Mouse (Mus musculus): ENCODE results near the gene Fam160b1. TPM values are rescaled to one million over a fixed set of nuclear protein-coding genes. Genes with fewer than 3 reads are reported as not detected.

The Fam160b1 gene
- 12.9 and 14.1 TPM in 2 replicates for polyA plus RNA-seq (2015; fragmentation: Nextera tagmentation; extraction: Ambion mirVana)

GRCm38 (mm10) chr19:57360341-57361130 lies at the start of gene Fam160b1:
Gene Fam160b1, plus strand, starts transcription at chr19:57360680.
- H3K4me2 ChIP-seq, result peak within 1 kb of the TSS; percentile 64
- under 1% methylated on average over 49 of the region's 70 CpGs for WGBS
- no peaks in the 10 kb centered on the region for H3K27me3 ChIP-seq (replicated peaks)
- no peaks in the 10 kb centered on the region for H3K36me3 ChIP-seq (replicated peaks)
- peak within 1 kb of the TSS; percentile 97 for H3K9ac ChIP-seq
- H3K27ac ChIP-seq, result peak within 1 kb of the TSS; percentile 96
- peaks cover 45% of the 10 kb centered on the region for H3K4me1 ChIP-seq
- no peaks in the 10 kb centered on the region for H3K9me3 ChIP-seq
- peak; percentile 95 for ATAC-seq (replicated peaks)
- H3K4me3 ChIP-seq, result peak within 1 kb of the TSS; percentile 97

DNA sequence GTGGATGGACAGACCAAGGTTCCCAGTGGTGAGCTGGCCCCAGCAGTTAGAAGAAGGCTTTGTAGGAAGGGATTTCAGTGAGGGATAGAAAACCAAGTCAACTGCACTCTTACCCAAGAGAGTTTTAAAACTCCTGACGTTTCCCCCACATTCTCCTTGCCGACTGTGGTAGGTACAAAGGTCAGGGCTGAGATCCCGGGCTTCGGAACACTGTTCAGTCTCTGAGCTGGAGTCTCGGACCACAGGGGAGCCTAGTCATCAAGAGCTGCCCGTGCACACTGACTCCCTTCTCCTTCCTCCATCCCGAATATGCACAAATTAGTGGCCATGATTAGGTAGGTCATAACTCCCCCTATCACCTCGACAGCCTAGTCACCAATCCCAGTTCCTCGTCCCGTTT lies 47.3 kb upstream of the Fam160b1 start:
- no peaks in the 10 kb centered on the region for H3K27me3 ChIP-seq (replicated peaks)
- peak overlapping the region; percentile 90 for H3K4me2 ChIP-seq
- H3K9ac ChIP-seq, result no peak overlapping the region
- no peaks in the 10 kb centered on the region for H3K36me3 ChIP-seq (replicated peaks)
- no peak for ATAC-seq (replicated peaks)
- WGBS, result 76% methylated on average over 10 of the region's 10 CpGs
- H3K4me1 ChIP-seq, result peaks cover 20% of the 10 kb centered on the region
- no peaks in the 10 kb centered on the region for H3K9me3 ChIP-seq
- peak overlapping the region; percentile 89; the same call in 1 of the 2 replicates for H3K27ac ChIP-seq
- H3K4me3 ChIP-seq, result peak overlapping the region; percentile 68

DNA sequence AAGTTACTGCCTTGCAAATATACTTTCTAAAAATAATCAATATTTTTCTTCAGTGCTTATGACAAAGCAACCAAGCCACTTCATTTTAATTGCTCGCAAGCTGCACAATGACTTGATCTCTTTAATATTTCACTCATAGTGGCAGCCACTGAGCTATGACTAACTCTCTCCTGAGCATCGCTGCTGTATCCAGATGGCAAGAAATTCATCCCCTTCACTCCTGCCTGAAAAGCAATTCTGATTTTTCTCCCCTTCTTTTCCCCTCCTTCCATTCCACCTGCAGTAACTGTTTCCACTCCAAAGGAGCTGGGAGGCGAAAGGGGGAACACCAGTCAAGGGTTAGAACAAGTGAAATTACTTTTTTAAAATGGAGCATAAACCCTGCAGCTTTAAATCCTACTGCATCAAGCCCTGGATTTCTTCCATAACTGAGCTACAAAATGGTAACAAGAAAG lies 46.6 kb upstream of the Fam160b1 start:
- peak overlapping the region; percentile 83 for H3K9ac ChIP-seq
- peak overlapping the region; percentile 68 for H3K4me3 ChIP-seq
- H3K36me3 ChIP-seq (replicated peaks), result no peaks in the 10 kb centered on the region
- H3K27ac ChIP-seq, result peak overlapping the region; percentile 89
- no peaks in the 10 kb centered on the region for H3K9me3 ChIP-seq
- WGBS, result 46% methylated on average over 3 of the region's 3 CpGs
- peak overlapping the region; percentile 90 for H3K4me2 ChIP-seq
- peaks cover 20% of the 10 kb centered on the region for H3K4me1 ChIP-seq
- no peaks in the 10 kb centered on the region for H3K27me3 ChIP-seq (replicated peaks)
- ATAC-seq (replicated peaks), result no peak

DNA sequence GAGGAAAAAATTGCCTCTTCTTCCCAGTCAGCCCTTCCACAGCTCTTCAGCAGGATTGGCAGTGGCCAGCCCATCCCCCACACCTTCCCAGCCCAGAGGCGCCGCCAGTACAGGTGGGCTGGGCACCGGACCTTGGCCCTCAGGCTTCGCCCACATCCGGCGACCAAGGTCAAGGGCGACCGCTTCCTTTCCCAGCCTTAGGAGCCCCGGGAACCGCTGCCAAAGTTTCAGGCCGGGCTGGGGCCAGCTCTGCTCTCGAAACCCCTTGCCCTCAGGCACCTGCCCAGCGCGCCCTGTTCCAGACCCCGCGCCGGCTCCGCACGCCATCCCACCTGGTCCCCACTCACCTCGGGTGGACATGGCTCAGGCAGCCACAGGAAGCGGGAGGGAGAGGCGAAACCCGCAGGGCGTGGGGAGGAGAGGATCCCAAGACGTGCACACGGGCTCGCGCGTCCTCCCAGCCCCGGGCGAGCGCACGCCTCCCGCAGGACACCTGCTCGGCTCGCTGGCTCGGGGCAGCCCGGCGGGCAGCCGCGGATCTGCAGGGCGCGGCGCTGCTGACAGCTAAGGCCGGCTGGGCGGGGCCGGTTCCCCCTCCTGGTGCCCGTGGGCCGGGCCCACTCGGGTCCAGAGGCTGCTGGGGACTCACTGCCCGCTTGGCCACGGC lies 46.0 kb upstream of the Fam160b1 start, which contains the start of gene Ablim1:
Gene Ablim1 (minus strand): TSS at position 574 of the 667 bp plus-strand sequence.
- H3K4me2 ChIP-seq, result peak within 1 kb of the TSS; percentile 90
- H3K9ac ChIP-seq, result peak within 1 kb of the TSS; percentile 83
- no peaks in the 10 kb centered on the region for H3K36me3 ChIP-seq (replicated peaks)
- H3K27me3 ChIP-seq (replicated peaks), result no peaks in the 10 kb centered on the region
- peak within 1 kb of the TSS; percentile 89 for H3K27ac ChIP-seq
- H3K4me3 ChIP-seq, result peak within 1 kb of the TSS; percentile 68
- peak; percentile 78 for ATAC-seq (replicated peaks)
- 1% methylated on average over 52 of the region's 52 CpGs for WGBS
- peaks cover 20% of the 10 kb centered on the region for H3K4me1 ChIP-seq
- no peaks in the 10 kb centered on the region for H3K9me3 ChIP-seq

- Histone ChIP-seq H3K9me3 (no peaks in the 10 kb centered on the region), H3K4me1 (peaks cover 20% of the 10 kb centered on the region), H3K4me2 (peak overlapping the region; percentile 90), H3K4me3 (peak overlapping the region; percentile 68), H3K27ac (peak overlapping the region; percentile 89), H3K36me3 (replicated peaks) (no peaks in the 10 kb centered on the region), H3K27me3 (replicated peaks) (no peaks in the 10 kb centered on the region), H3K9ac (peak overlapping the region; percentile 83)
- ATAC-seq (replicated peaks), result peak; percentile 70
- WGBS, result 42% methylated on average over 11 of the region's 11 CpGs
Observed at GRCm38 (mm10) chr19:57315013-57315565, 45.4 kb upstream of the Fam160b1 start.

DNA sequence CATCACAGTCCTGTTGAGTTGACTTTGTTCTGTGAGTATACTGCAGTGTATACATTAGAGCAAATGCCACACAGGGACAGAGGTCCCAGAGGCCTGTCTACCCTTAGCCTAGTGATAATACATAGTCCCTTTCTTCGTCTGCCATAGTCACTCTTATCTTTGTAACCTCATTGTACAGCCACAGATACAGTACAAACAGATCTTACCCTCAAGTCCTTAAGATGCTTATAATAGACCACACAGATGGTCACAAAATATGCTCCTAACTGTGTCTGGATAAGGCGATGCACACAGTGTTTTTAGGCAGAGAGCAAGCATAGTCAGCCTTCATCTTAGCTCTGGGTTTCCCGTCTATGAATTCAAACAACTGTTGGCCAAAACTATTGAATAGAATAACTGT lies 43.9 kb upstream of the Fam160b1 start:
- H3K4me3 ChIP-seq, result no peak overlapping the region
- WGBS, result 91% methylated on average over 3 of the region's 3 CpGs
- H3K9ac ChIP-seq, result no peak overlapping the region
- no peaks in the 10 kb centered on the region for H3K9me3 ChIP-seq
- no peak overlapping the region for H3K27ac ChIP-seq
- no peak for ATAC-seq (replicated peaks)
- H3K4me2 ChIP-seq, result no peak overlapping the region
- no peaks in the 10 kb centered on the region for H3K27me3 ChIP-seq (replicated peaks)
- H3K4me1 ChIP-seq, result peaks cover 20% of the 10 kb centered on the region
- no peaks in the 10 kb centered on the region for H3K36me3 ChIP-seq (replicated peaks)

GRCm38 (mm10) chr19:57320656-57321382 lies 39.7 kb upstream of the Fam160b1 start:
- WGBS, result 72% methylated on average over 9 of the region's 9 CpGs
- ATAC-seq (replicated peaks), result no peak
- Histone ChIP-seq H3K4me2 (no peak overlapping the region), H3K27ac (no peak overlapping the region), H3K9ac (no peak overlapping the region), H3K9me3 (no peaks in the 10 kb centered on the region), H3K4me1 (no peaks in the 10 kb centered on the region), H3K27me3 (replicated peaks) (no peaks in the 10 kb centered on the region), H3K36me3 (replicated peaks) (no peaks in the 10 kb centered on the region), H3K4me3 (no peak overlapping the region)

DNA sequence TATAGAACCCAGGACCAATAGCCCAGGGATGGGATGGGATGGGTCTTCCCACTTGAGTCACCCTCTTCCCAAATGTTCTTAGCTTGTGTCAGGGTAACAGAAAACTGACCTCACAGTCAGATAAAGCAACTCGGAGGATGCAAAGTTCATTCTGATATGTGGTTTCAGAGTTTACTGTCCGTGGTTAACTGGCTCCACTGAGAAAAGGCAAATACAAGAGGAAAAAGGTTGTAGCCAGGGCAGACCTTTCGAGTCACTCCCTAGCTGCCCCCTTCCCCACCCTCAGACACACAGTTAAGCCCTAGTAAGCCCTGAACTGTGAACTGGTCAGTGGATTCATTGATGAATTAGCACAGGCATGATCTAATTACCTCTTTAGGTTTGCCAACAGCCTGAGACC lies 38.6 kb upstream of the Fam160b1 start:
- ATAC-seq (replicated peaks), result no peak
- WGBS, result 93% methylated on average over 3 of the region's 3 CpGs

GRCm38 (mm10) chr19:57322491-57322890 lies 38.0 kb upstream of the Fam160b1 start:
- Histone ChIP-seq H3K9ac (no peak overlapping the region), H3K27ac (no peak overlapping the region), H3K36me3 (replicated peaks) (no peaks in the 10 kb centered on the region), H3K4me1 (no peaks in the 10 kb centered on the region), H3K27me3 (replicated peaks) (no peaks in the 10 kb centered on the region), H3K9me3 (no peaks in the 10 kb centered on the region), H3K4me3 (no peak overlapping the region), H3K4me2 (no peak overlapping the region)
- ATAC-seq (replicated peaks), result no peak
- 72% methylated on average over 4 of the region's 4 CpGs for WGBS

More for the DNA sequence above, 38.6 kb upstream of the Fam160b1 start:
- Histone ChIP-seq H3K27me3 (replicated peaks) (no peaks in the 10 kb centered on the region), H3K27ac (no peak overlapping the region), H3K9ac (no peak overlapping the region), H3K4me3 (no peak overlapping the region), H3K4me2 (no peak overlapping the region), H3K36me3 (replicated peaks) (no peaks in the 10 kb centered on the region), H3K9me3 (no peaks in the 10 kb centered on the region), H3K4me1 (no peaks in the 10 kb centered on the region)

GRCm38 (mm10) chr19:57323087-57323486 lies 37.4 kb upstream of the Fam160b1 start:
- Histone ChIP-seq H3K9me3 (no peaks in the 10 kb centered on the region), H3K9ac (no peak overlapping the region), H3K4me2 (no peak overlapping the region), H3K27ac (no peak overlapping the region), H3K4me3 (no peak overlapping the region), H3K36me3 (replicated peaks) (no peaks in the 10 kb centered on the region), H3K27me3 (replicated peaks) (no peaks in the 10 kb centered on the region), H3K4me1 (no peaks in the 10 kb centered on the region)
- no peak for ATAC-seq (replicated peaks)
- WGBS, result 73% methylated on average over 8 of the region's 8 CpGs

GRCm38 (mm10) chr19:57325748-57326300 lies 34.7 kb upstream of the Fam160b1 start:
- Histone ChIP-seq H3K9me3 (no peaks in the 10 kb centered on the region), H3K4me3 (no peak overlapping the region), H3K4me1 (no peaks in the 10 kb centered on the region), H3K27ac (no peak overlapping the region), H3K9ac (no peak overlapping the region), H3K4me2 (no peak overlapping the region), H3K27me3 (replicated peaks) (no peaks in the 10 kb centered on the region), H3K36me3 (replicated peaks) (no peaks in the 10 kb centered on the region)
- 31% methylated on average over 7 of the region's 7 CpGs for WGBS
- ATAC-seq (replicated peaks), result no peak

All from midbrain, embryonic 15.5 days (tissue).